Mouse (Mus musculus) stomach, embryonic 14.5 days (tissue): ENCODE results near the gene Tsks. TPM values are rescaled to one million over a fixed set of nuclear protein-coding genes. Genes with fewer than 3 reads are reported as not detected.

Experiments
- ATAC-seq: fragments of 200-750 bp; cut with Nextera tagmentation; 2 replicates; pipeline ENCODE4 v1.8.0; 2017; ENCODE audit warnings: low read depth, moderate TSS enrichment; ENCODE audit not compliant: insufficient number of reproducible peaks, insufficient read depth, low FRiP score
- H3K27ac ChIP-seq: fragments of 300-500 bp; sonication (generic); 2 replicates; pipeline ENCODE4 v1.5.1; 2014; ENCODE audit warnings: mild to moderate bottlenecking, low read length, moderate library complexity, mixed read lengths
- H3K27me3 ChIP-seq: fragments of 300-500 bp; sonication (generic); 2 replicates; pipeline ENCODE4 v1.6.1; 2014; ENCODE audit warnings: low read length, control low read depth, mixed read lengths; ENCODE audit not compliant: control insufficient read depth, insufficient read depth
- H3K36me3 ChIP-seq: fragments of 300-500 bp; sonication (generic); 2 replicates; pipeline ENCODE4 v1.6.1; 2014; ENCODE audit warnings: mild to moderate bottlenecking, control low read depth, low read length, moderate library complexity, mixed read lengths; ENCODE audit not compliant: control insufficient read depth, insufficient read depth
- H3K4me1 ChIP-seq: fragments of 300-500 bp; sonication (generic); 2 replicates; pipeline ENCODE4 v1.6.1; 2014; ENCODE audit warnings: low read length, control low read depth, mixed read lengths; ENCODE audit not compliant: control insufficient read depth, insufficient read depth
- H3K4me2 ChIP-seq: fragments of 300-500 bp; sonication (generic); replicated peaks from 2 replicates; pipeline ENCODE4 v1.6.1; 2014; ENCODE audit warnings: low read depth, low read length, control low read depth
- H3K4me3 ChIP-seq: fragments of 300-500 bp; sonication (generic); 2 replicates; pipeline ENCODE4 v1.5.1; 2014; ENCODE audit warnings: low read depth, low read length, control low read depth
- H3K9ac ChIP-seq: fragments of 300-500 bp; sonication (generic); replicated peaks from 2 replicates; pipeline ENCODE4 v1.6.1; 2014; ENCODE audit warnings: low read depth, mild to moderate bottlenecking, control low read depth, low read length, moderate library complexity, mixed read lengths
- H3K9me3 ChIP-seq: fragments of 300-500 bp; sonication (generic); 2 replicates; pipeline ENCODE4 v1.6.1; 2016; ENCODE audit warnings: low read depth, low read length, control low read depth; ENCODE audit not compliant: control insufficient read depth
- WGBS: fragments of 180-500 bp; shearing (Covaris S2); extraction: QIAGEN DNeasy Blood & Tissue Kit; methylation state at CpG from one replicate; pipeline ENCODE4 v1.1.7; 2014; 5-methylcytosine and 5-hydroxymethylcytosine counted together
- polyA plus RNA-seq: library from polyadenylated mRNA; unstranded; fragments of >200 nt; fragmentation: Nextera tagmentation; extraction: Ambion mirVana; gene quantifications from 2 replicates; pipeline ENCODE4 v1.2.1, GENCODE M21; 2014

Tsks gene
- polyA plus RNA-seq, 1 experiment from 2014 or later: 0.17 TPM

DNA sequence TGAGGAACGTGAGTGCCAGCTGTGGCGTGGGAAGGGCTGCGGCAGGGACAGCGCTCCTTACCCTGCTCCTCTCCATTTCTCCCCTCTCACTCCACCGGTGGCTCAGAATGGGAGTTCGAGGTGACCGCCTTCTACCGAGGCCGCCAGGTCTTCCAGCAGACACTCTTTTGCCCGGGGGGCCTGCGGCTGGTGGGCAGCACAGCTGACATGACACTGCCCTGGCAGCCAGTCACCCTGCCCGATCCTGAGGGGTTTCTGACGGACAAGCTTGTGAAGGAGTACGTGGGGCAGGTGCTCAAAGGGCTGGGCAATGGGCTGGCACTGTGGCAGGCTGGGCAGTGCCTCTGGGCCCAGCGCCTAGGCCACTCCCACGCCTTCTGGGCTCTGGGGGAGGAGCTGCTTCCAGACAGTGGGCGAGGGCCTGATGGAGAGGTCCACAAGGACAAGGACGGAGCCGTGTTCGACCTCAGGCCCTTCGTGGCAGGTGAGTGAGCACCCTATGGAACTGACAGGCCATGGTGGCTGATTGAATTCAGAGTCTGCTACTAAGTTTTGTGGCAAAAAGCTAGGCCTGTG is 57.6 kb downstream of the Tsks start:
- ATAC-seq: no peak
- Histone ChIP-seq H3K4me2 (no peak overlapping the region), H3K27ac (no peak overlapping the region), H3K36me3 (peaks cover 52% of the 10 kb centered on the region), H3K9me3 (no peaks in the 10 kb centered on the region), H3K27me3 (no peaks in the 10 kb centered on the region), H3K4me1 (peaks cover 8% of the 10 kb centered on the region), H3K9ac (no peak overlapping the region), H3K4me3 (no peak overlapping the region)
- WGBS: 86% methylated on average over 21 of the region's 21 CpGs

DNA sequence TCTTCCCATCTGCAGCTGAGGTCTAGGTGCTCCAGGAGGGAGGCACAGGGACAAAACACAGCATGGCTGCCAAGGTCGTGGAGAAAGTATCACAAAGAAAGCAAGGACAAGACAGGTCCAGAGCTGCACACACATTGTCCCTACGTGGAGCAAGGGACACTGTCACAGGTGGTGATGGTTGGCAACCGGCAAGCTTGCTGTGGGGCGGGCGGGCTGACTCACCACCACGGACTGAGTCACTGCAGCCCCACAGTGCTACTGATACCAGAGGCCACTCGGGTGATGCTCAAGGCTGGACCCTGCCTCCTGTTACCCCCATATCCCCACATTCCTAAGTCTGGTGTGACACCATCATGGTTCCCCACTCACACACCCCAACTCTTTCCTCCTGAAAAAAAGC is 59.4 kb downstream of the Tsks start:
- 84% methylated on average over 7 of the region's 7 CpGs for WGBS
- H3K4me3 ChIP-seq: no peak overlapping the region
- H3K4me1 ChIP-seq: no peaks in the 10 kb centered on the region; the same call in 1 of the 2 replicates
- peaks cover 70% of the 10 kb centered on the region for H3K36me3 ChIP-seq
- no peak for ATAC-seq
- no peak overlapping the region for H3K4me2 ChIP-seq
- no peak overlapping the region for H3K9ac ChIP-seq
- H3K27me3 ChIP-seq: no peaks in the 10 kb centered on the region
- H3K27ac ChIP-seq: no peak overlapping the region
- H3K9me3 ChIP-seq: no peaks in the 10 kb centered on the region

DNA sequence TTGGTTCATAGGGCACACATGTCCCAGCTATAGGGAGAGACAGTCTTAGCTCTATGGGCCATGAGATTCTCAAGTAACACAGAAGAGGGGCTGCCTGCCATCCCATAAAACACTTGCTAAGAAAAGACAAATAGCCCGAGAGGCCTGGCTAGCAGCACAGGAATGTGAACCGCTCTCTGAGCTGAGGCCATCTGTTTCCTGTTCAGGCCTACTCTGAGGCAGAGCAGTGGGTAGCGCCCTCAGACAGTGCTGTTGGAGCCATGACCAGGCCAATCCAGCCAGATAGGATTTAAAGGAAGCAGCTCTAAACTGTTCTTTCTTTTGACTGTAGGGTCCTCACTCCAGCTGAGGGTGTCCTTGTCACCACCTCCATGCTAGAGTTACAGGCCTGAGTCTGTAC is 61.5 kb downstream of the Tsks start:
- no peak overlapping the region for H3K9ac ChIP-seq
- H3K9me3 ChIP-seq: no peaks in the 10 kb centered on the region
- no peaks in the 10 kb centered on the region for H3K27me3 ChIP-seq
- H3K4me2 ChIP-seq: no peak overlapping the region
- no peak for ATAC-seq
- H3K4me3 ChIP-seq: no peak overlapping the region
- 52% methylated on average over 3 of the region's 3 CpGs for WGBS
- H3K27ac ChIP-seq: no peak overlapping the region
- no peaks in the 10 kb centered on the region for H3K4me1 ChIP-seq
- peaks cover 90% of the 10 kb centered on the region for H3K36me3 ChIP-seq

DNA sequence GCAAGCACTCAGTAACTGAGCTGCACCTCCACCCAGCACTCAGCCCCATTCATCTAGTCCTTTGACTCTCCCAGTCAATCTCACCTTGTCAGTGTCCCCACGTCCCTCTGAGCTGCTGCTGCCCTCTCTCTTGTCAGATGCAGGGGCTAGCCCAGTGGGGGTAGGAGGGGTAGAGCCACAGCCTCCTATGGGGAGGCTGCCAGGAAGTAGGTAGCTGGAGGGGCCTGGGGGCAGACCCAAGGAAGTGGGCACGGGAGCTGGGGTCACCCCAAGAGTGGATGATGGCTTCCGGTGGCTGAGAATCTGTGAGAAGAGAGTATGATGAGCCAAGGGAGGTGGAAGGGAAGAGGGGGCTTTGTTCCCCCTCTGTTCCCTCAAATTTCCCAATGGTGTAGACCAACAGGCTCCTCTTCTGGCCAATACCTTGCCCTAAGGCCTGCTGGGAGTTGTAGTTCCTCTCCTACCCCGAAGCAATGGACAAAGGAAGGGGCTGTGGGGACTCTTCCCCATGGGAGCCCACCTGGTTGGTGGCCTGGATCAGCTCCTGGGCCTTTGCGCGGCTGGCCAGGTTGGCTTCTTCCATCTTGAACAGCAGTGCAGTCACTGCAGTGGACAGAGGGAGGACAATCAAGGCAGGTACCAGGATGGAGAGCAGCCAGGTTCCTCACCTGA is 62.5 kb downstream of the Tsks start:
- no peak overlapping the region for H3K27ac ChIP-seq
- no peak overlapping the region for H3K4me3 ChIP-seq
- WGBS: 83% methylated on average over 6 of the region's 6 CpGs
- no peak overlapping the region for H3K4me2 ChIP-seq
- ATAC-seq: no peak
- H3K27me3 ChIP-seq: no peaks in the 10 kb centered on the region
- peaks cover 97% of the 10 kb centered on the region for H3K36me3 ChIP-seq
- no peak overlapping the region for H3K9ac ChIP-seq
- no peaks in the 10 kb centered on the region for H3K4me1 ChIP-seq
- no peaks in the 10 kb centered on the region for H3K9me3 ChIP-seq

DNA sequence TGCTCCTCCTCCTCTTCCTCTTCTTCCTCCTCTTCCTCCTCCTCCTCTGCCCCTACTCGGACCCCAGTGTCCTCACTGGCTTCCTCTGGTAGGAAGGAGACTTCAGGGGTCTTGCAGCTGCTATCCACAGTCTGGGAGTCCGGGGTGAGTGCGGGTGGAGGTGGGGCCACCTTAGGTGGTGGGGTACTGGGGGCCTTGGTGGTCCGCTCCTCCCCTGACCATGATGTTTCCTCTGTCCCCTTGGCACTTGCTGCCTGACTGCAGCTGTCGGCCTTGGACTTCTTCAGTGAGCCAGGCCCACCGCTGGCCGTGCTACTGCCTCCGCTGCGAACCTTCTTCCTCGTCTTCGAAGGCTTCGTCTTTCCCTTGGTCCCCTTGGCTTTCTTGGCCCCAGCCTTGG is 63.5 kb downstream of the Tsks start:
- no peak for ATAC-seq
- WGBS: 91% methylated on average over 12 of the region's 12 CpGs
- peaks cover 94% of the 10 kb centered on the region for H3K36me3 ChIP-seq

DNA sequence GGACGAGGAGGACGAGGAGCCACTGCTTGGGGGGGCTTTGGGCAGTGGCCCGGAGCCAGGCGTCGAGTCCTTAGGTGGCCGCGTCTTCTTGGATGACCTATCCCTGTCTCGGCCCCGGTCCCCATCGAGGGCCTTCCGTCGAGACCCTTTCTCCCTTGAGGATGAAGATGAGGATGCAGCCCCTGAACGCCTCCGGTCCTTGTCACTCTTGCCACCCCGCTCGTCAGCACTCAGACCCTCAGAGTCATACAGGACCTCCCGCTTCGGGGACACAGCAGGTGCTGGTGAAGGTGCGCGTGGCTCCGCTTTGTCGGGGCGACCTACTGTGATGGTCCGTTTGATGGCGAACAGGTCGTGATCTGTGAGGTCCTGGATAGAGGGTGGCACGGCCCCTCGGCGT is 64.1 kb downstream of the Tsks start:
- no peak overlapping the region for H3K4me3 ChIP-seq
- no peak overlapping the region for H3K4me2 ChIP-seq
- no peak for ATAC-seq
- WGBS: 93% methylated on average over 29 of the region's 29 CpGs
- peaks cover 94% of the 10 kb centered on the region for H3K36me3 ChIP-seq
- no peak overlapping the region for H3K27ac ChIP-seq
- no peaks in the 10 kb centered on the region for H3K27me3 ChIP-seq
- H3K9me3 ChIP-seq: no peaks in the 10 kb centered on the region
- H3K4me1 ChIP-seq: no peaks in the 10 kb centered on the region
- H3K9ac ChIP-seq: no peak overlapping the region

More for the DNA sequence above, 63.5 kb downstream of the Tsks start:
- Histone ChIP-seq H3K4me2 (no peak overlapping the region), H3K4me3 (no peak overlapping the region), H3K27ac (no peak overlapping the region), H3K9me3 (no peaks in the 10 kb centered on the region), H3K9ac (no peak overlapping the region), H3K27me3 (no peaks in the 10 kb centered on the region), H3K4me1 (no peaks in the 10 kb centered on the region)

Other genes with a start within 250 kb of the Tsks start
- gene Izumo2, start 234.5 kb upstream of the Tsks start, polyA plus RNA-seq: not detected in 2 replicates
- 32.9 and 34.7 TPM in 2 replicates for gene Vrk3, start 194.8 kb upstream of the Tsks start, polyA plus RNA-seq
- gene Zfp473, start 192.2 kb upstream of the Tsks start, polyA plus RNA-seq: 1.9 and 3.0 TPM in 2 replicates
- gene Nup62, start 127.1 kb upstream of the Tsks start, polyA plus RNA-seq: 54.2 and 56.6 TPM in 2 replicates
- 1.2 and 3.0 TPM in 2 replicates for gene Il4i1, start 126.8 kb upstream of the Tsks start, polyA plus RNA-seq
- gene Atf5, start 126.5 kb upstream of the Tsks start, polyA plus RNA-seq: 3.1 and 4.4 TPM in 2 replicates
- 43.6 and 54.9 TPM in 2 replicates for gene Akt1s1, start 94.2 kb upstream of the Tsks start, polyA plus RNA-seq
- gene Tbc1d17, start 94.1 kb upstream of the Tsks start, polyA plus RNA-seq: 64.6 and 71.8 TPM in 2 replicates
- 25.7 and 30.0 TPM in 2 replicates for gene Pnkp, start 86.1 kb upstream of the Tsks start, polyA plus RNA-seq
- gene Ptov1, start 73.4 kb upstream of the Tsks start, polyA plus RNA-seq: 377 and 384 TPM in 2 replicates
- 65.2 and 79.4 TPM in 2 replicates for gene Med25, start 50.5 kb upstream of the Tsks start, polyA plus RNA-seq
- 25.8 and 26.4 TPM in 2 replicates for gene Fuz, start 47.1 kb upstream of the Tsks start, polyA plus RNA-seq
- gene Ap2a1, start 13.7 kb upstream of the Tsks start, polyA plus RNA-seq: 67.3 and 72.1 TPM in 2 replicates
- 24.7 and 25.0 TPM in 2 replicates for gene Cpt1c, start 31.6 kb downstream of the Tsks start, polyA plus RNA-seq
- gene Prmt1, start 43.4 kb downstream of the Tsks start, polyA plus RNA-seq: 165 and 186 TPM in 2 replicates
- 89.2 and 96.0 TPM in 2 replicates for gene Irf3, start 54.4 kb downstream of the Tsks start, polyA plus RNA-seq
- gene Bcl2l12, start 55.5 kb downstream of the Tsks start, polyA plus RNA-seq: 60.6 and 62.9 TPM in 2 replicates
- gene Scaf1, start 73.2 kb downstream of the Tsks start, polyA plus RNA-seq: 48.9 and 49.8 TPM in 2 replicates
- gene Rras, start 74.8 kb downstream of the Tsks start, polyA plus RNA-seq: 71.0 and 75.0 TPM in 2 replicates
- gene Prr12, start 109.7 kb downstream of the Tsks start, polyA plus RNA-seq: 13.7 and 17.8 TPM in 2 replicates
- 58.9 and 63.6 TPM in 2 replicates for gene Nosip, start 119.2 kb downstream of the Tsks start, polyA plus RNA-seq
- gene Prrg2, start 119.5 kb downstream of the Tsks start, polyA plus RNA-seq: 20.7 and 20.9 TPM in 2 replicates
- gene Rcn3, start 149.0 kb downstream of the Tsks start, polyA plus RNA-seq: 418 and 432 TPM in 2 replicates
- gene Fcgrt, start 160.6 kb downstream of the Tsks start, polyA plus RNA-seq: 78.6 and 79.9 TPM in 2 replicates
- gene Rps11, start 181.2 kb downstream of the Tsks start, polyA plus RNA-seq: 1,682 and 1,777 TPM in 2 replicates
- 1,622 and 1,649 TPM in 2 replicates for gene Rpl13a, start 185.6 kb downstream of the Tsks start, polyA plus RNA-seq
- 0.65 and 0.83 TPM in 2 replicates for gene Gm45713, start 193.0 kb downstream of the Tsks start, polyA plus RNA-seq
- 2.1 and 2.9 TPM in 2 replicates for gene Flt3l, start 193.2 kb downstream of the Tsks start, polyA plus RNA-seq
- gene Pih1d1, start 211.1 kb downstream of the Tsks start, polyA plus RNA-seq: 103 and 114 TPM in 2 replicates
- gene Aldh16a1, start 211.4 kb downstream of the Tsks start, polyA plus RNA-seq: 43.4 and 54.1 TPM in 2 replicates
- 0.20 TPM in 1 of 2 replicates, not detected in the other for gene Slc17a7, start 220.7 kb downstream of the Tsks start, polyA plus RNA-seq
- gene Gfy, start 236.4 kb downstream of the Tsks start, polyA plus RNA-seq: not detected in 2 replicates
- not detected in 2 replicates for gene Pth2, start 237.8 kb downstream of the Tsks start, polyA plus RNA-seq